Mouse (Mus musculus) layer of hippocampus, adult 9-11 months (tissue): Measurements from ENCODE around the gene Ppp1r14c.
A peak's percentile ranks its signal among the peaks of the same experiment; 100 is the strongest.

Source experiments
- DNase-seq: peaks from one replicate; pipeline ENCODE4 v3.0.0; 2022

Gene Ppp1r14c

GRCm38 (mm10) chr10:3366036-3366869 is at the start of gene Ppp1r14c:
Gene Ppp1r14c, plus strand, starts transcription at chr10:3366057.
- peak; percentile 51 for DNase-seq

- DNase-seq, result no peak
These were observed 44.5 kb upstream of the Ppp1r14c start for GRCm38 (mm10) chr10:3321406-3321805.

GRCm38 (mm10) chr10:3325447-3325846 is 40.4 kb upstream of the Ppp1r14c start:
- no peak for DNase-seq

- DNase-seq, result peak; percentile 65
These were observed 33.0 kb upstream of the Ppp1r14c start for GRCm38 (mm10) chr10:3332880-3333279.

- no peak for DNase-seq
These were observed 31.3 kb upstream of the Ppp1r14c start for GRCm38 (mm10) chr10:3334570-3334969.

- DNase-seq, result no peak
These were observed 29.0 kb upstream of the Ppp1r14c start for GRCm38 (mm10) chr10:3336729-3337329.

GRCm38 (mm10) chr10:3337330-3337901 is 28.4 kb upstream of the Ppp1r14c start:
- DNase-seq, result no peak

- no peak for DNase-seq
These were observed 20.2 kb upstream of the Ppp1r14c start for GRCm38 (mm10) chr10:3345706-3346105.

GRCm38 (mm10) chr10:3359531-3359930 is 6.3 kb upstream of the Ppp1r14c start:
- no peak for DNase-seq

- DNase-seq, result peak; percentile 8
These were observed 204 bp upstream of the Ppp1r14c start for GRCm38 (mm10) chr10:3365671-3366035.

- DNase-seq, result peak; percentile 10
These were observed 1.1 kb downstream of the Ppp1r14c start for GRCm38 (mm10) chr10:3366870-3367431.

GRCm38 (mm10) chr10:3367440-3367839 is 1.6 kb downstream of the Ppp1r14c start:
- no peak for DNase-seq

- no peak for DNase-seq
These were observed 17.3 kb downstream of the Ppp1r14c start for GRCm38 (mm10) chr10:3383176-3383575.

GRCm38 (mm10) chr10:3392251-3392650 is 26.4 kb downstream of the Ppp1r14c start:
- no peak for DNase-seq

GRCm38 (mm10) chr10:3393548-3393947 is 27.7 kb downstream of the Ppp1r14c start:
- DNase-seq, result no peak

- DNase-seq, result peak; percentile 14
These were observed 28.3 kb downstream of the Ppp1r14c start for GRCm38 (mm10) chr10:3394193-3394592.

- no peak for DNase-seq
These were observed 28.9 kb downstream of the Ppp1r14c start for GRCm38 (mm10) chr10:3394671-3395288.

- no peak for DNase-seq
These were observed 29.6 kb downstream of the Ppp1r14c start for GRCm38 (mm10) chr10:3395341-3395931.

GRCm38 (mm10) chr10:3396008-3396795 is 30.3 kb downstream of the Ppp1r14c start:
- no peak for DNase-seq

- DNase-seq, result no peak
These were observed 31.5 kb downstream of the Ppp1r14c start for GRCm38 (mm10) chr10:3397406-3397805.

- peak; percentile 15 for DNase-seq
These were observed 32.2 kb downstream of the Ppp1r14c start for GRCm38 (mm10) chr10:3398051-3398450.

- no peak for DNase-seq
These were observed 36.4 kb downstream of the Ppp1r14c start for GRCm38 (mm10) chr10:3402284-3402683.
